Mouse (Mus musculus): ENCODE measurements around the gene Gimap1.

DNA sequence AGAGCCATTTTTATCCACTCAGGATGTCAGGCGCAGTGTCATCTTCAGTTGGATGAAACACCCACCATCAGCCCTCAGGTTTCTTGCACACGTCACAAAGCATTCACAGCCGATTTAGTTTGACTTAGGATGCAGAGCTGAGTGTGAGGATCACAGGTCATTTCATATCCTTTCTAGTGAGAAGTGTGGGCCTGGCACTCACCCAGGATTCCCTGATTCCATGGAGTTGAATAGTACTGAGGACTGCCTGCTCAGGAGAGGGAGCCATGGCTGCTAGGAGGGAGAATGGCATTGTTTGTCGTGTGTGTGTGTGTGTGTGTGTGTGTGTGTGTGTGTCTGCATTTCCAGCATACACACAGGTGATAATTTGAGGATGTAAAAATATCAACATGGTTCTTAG, 18.5 kb upstream of the Gimap1 start:
- TF ChIP-seq RAD21 (IDR thresholded peaks at IDR 0.05; ENCODE audit: low read depth, low read length) (no peak), EP300 (IDR thresholded peaks at IDR 0.05; ENCODE audit: low read length) (no peak), ZNF384 (IDR thresholded peaks at IDR 0.05; ENCODE audit: low read depth, low read length) (no peak), PAX5 (IDR thresholded peaks at IDR 0.05; ENCODE audit: low read length) (no peak)

All from CH12.LX (cell line).